Mouse (Mus musculus) stomach, embryonic 14.5 days (tissue): ENCODE measurements at regions not wholly inside any gene's neighbourhood (a gene's known extent, or its start where the extent isn't known, plus 50 kb on each side); places are given as distances from the start of the nearest gene placed in this dataset.

Experiments
- ATAC-seq: fragments of 200-750 bp; cut with Nextera tagmentation; 2 replicates; pipeline ENCODE4 v1.8.0; 2017; ENCODE audit warnings: low read depth, moderate TSS enrichment; ENCODE audit not compliant: insufficient number of reproducible peaks, insufficient read depth, low FRiP score
- H3K27ac ChIP-seq: fragments of 300-500 bp; sonication (generic); 2 replicates; pipeline ENCODE4 v1.5.1; 2014; ENCODE audit warnings: mild to moderate bottlenecking, low read length, moderate library complexity, mixed read lengths
- H3K27me3 ChIP-seq: fragments of 300-500 bp; sonication (generic); 2 replicates; pipeline ENCODE4 v1.6.1; 2014; ENCODE audit warnings: low read length, control low read depth, mixed read lengths; ENCODE audit not compliant: control insufficient read depth, insufficient read depth
- H3K36me3 ChIP-seq: fragments of 300-500 bp; sonication (generic); 2 replicates; pipeline ENCODE4 v1.6.1; 2014; ENCODE audit warnings: mild to moderate bottlenecking, control low read depth, low read length, moderate library complexity, mixed read lengths; ENCODE audit not compliant: control insufficient read depth, insufficient read depth
- H3K4me1 ChIP-seq: fragments of 300-500 bp; sonication (generic); 2 replicates; pipeline ENCODE4 v1.6.1; 2014; ENCODE audit warnings: low read length, control low read depth, mixed read lengths; ENCODE audit not compliant: control insufficient read depth, insufficient read depth
- H3K4me2 ChIP-seq: fragments of 300-500 bp; sonication (generic); replicated peaks from 2 replicates; pipeline ENCODE4 v1.6.1; 2014; ENCODE audit warnings: low read depth, low read length, control low read depth
- H3K4me3 ChIP-seq: fragments of 300-500 bp; sonication (generic); 2 replicates; pipeline ENCODE4 v1.5.1; 2014; ENCODE audit warnings: low read depth, low read length, control low read depth
- H3K9ac ChIP-seq: fragments of 300-500 bp; sonication (generic); replicated peaks from 2 replicates; pipeline ENCODE4 v1.6.1; 2014; ENCODE audit warnings: low read depth, mild to moderate bottlenecking, control low read depth, low read length, moderate library complexity, mixed read lengths
- H3K9me3 ChIP-seq: fragments of 300-500 bp; sonication (generic); 2 replicates; pipeline ENCODE4 v1.6.1; 2016; ENCODE audit warnings: low read depth, low read length, control low read depth; ENCODE audit not compliant: control insufficient read depth
- WGBS: fragments of 180-500 bp; shearing (Covaris S2); extraction: QIAGEN DNeasy Blood & Tissue Kit; methylation state at CpG from one replicate; pipeline ENCODE4 v1.1.7; 2014; 5-methylcytosine and 5-hydroxymethylcytosine counted together

- no peaks in the 10 kb centered on the region for H3K9me3 ChIP-seq
- 71% methylated on average over 1 of the region's 1 CpGs for WGBS
- ATAC-seq: no peak
- no peak overlapping the region for H3K27ac ChIP-seq
- no peak overlapping the region for H3K4me3 ChIP-seq
- no peaks in the 10 kb centered on the region for H3K27me3 ChIP-seq
- no peaks in the 10 kb centered on the region for H3K36me3 ChIP-seq
- H3K4me1 ChIP-seq: no peaks in the 10 kb centered on the region
- H3K9ac ChIP-seq: no peak overlapping the region
- H3K4me2 ChIP-seq: no peak overlapping the region
Observed at GRCm38 (mm10) chr13:34824157-34824556, 50.9 kb upstream of the Prpf4b start.
